20 mouse cellular contexts compared by ENCODE assay signal in the genomic region with DNA sequence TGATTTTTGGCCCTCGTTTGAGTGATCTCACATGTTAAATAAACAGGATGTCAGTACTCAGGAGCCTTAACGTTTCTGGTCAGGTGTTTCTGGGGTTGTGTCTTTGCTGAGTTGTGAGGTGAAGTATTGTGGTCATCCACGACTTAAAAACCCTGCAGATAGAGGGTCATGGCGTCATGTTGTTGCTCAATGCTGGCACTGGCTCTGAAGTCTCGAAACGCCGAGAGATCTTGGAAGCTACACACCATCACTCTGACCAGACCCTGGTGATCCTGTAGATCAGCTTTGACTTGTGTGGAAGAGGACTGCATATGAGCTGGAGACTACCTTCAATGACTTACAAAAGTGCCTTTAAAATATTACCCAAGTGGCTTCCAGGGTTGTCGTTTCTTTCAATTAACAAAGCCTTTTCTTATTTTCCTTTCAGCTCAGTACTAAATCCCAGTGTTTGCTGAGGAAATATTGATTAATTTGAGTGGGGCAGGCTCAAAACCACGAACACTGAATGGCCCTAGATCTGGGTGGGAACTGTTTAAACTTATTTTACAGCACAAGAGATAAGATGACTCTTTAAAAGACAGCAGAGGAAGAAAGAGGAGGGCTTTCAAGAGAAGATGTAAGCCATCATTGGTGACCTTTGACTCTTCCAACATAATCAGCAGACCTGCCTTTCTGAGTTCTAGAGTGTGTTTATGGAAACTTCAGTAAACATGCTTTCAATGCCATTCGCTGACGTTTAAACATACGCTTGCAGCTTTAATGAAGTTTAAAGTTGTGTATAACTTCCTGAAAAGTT.
A peak's percentile ranks its signal among the peaks of the same experiment; 100 is the strongest.
DNase-seq lines count a peak whose midpoint lies in the region; ATAC-seq and TF ChIP-seq lines count a peak whose summit lies in the region.
"Had no signal": no experiment of that assay in that cellular context is flagged by ENCODE, and none has a peak within 500 bp of the region (broad histone marks: within the 10 kb centered on the region; RNA-seq: fewer than 3 reads in every experiment).

No protein-coding gene starts in this region.

- H3K9me3 ChIP-seq in intestine, embryonic 14.5 days (ENCODE audit: control insufficient read depth, low read length) = no peaks in the 10 kb centered on the region
- H3K9me3 ChIP-seq in hindbrain, embryonic 13.5 days = no peaks in the 10 kb centered on the region
- H3K9me3 ChIP-seq: embryonic facial prominence, embryonic 12.5 days; heart, embryonic 15.5 days; liver, embryonic 13.5 days had no signal

- peak; percentile 63 for DNase-seq in liver, adult 2 months (ENCODE audit: extremely low read depth, low read depth, low spot score)
- no peak for DNase-seq in liver
- peak; percentile 55 for DNase-seq in CD4-positive, CD25-positive, alpha-beta regulatory T cell, adult 2 months (ENCODE audit: low read depth, low spot score)
- DNase-seq in intestine, embryonic 14.5 days (ENCODE audit: low spot score) = peak; percentile 50
- DNase-seq in splenic B cell, adult 2 months (ENCODE audit: low read depth, low spot score) = peak; percentile 36
- DNase-seq in adrenal gland, postnatal 10 days = no peak
- DNase-seq in layer of hippocampus, adult 9-11 months = no peak
- DNase-seq: adrenal gland, postnatal 36 days; cerebellum, postnatal 25 days; gastrocnemius, postnatal 10 days; kidney, postnatal 10 days; liver, embryonic 13.5 days; thymus, postnatal 36 days had no signal

- peaks cover 9% of the 10 kb centered on the region; the same call in 1 of the 2 replicates for H3K4me1 ChIP-seq in liver, adult 2 months (ENCODE audit: control insufficient read depth, insufficient read depth, low read length)
- peaks cover 18% of the 10 kb centered on the region for H3K4me1 ChIP-seq in intestine, embryonic 14.5 days (replicated peaks; ENCODE audit: control insufficient read depth, insufficient read depth, low read length)
- H3K4me1 ChIP-seq in hindbrain, embryonic 13.5 days (replicated peaks) = no peaks in the 10 kb centered on the region
- H3K4me1 ChIP-seq: heart, embryonic 15.5 days had no signal

- TF ChIP-seq CTCF in liver, adult 2 months (IDR thresholded peaks at IDR 0.05; ENCODE audit: low read depth, low read length) = no peak

- H3K27ac ChIP-seq in liver, adult 2 months (replicated peaks; ENCODE audit: insufficient read depth, low read depth, low read length) = 0 out of 2 replicates have a peak overlapping the region, but pooled peaks have one; percentile 4
- H3K27ac ChIP-seq in intestine, embryonic 14.5 days (ENCODE audit: low read depth) = peak overlapping the region; percentile 71
- no peak overlapping the region for H3K27ac ChIP-seq in hindbrain, embryonic 13.5 days
- H3K27ac ChIP-seq: embryonic facial prominence, embryonic 12.5 days; heart, embryonic 15.5 days; hindbrain, embryonic 14.5 days; left cerebral cortex, adult 2 months; liver, embryonic 13.5 days had no signal

- H3K9ac ChIP-seq in liver, adult 2 months (ENCODE audit: low read depth, low read length) = no peak overlapping the region
- H3K9ac ChIP-seq in intestine, embryonic 14.5 days (ENCODE audit: low read length) = no peak overlapping the region
- H3K9ac ChIP-seq in hindbrain, embryonic 13.5 days = no peak overlapping the region
- H3K9ac ChIP-seq: embryonic facial prominence, embryonic 12.5 days; heart, embryonic 15.5 days; hindbrain, embryonic 14.5 days; liver, embryonic 13.5 days had no signal

- H3K4me3 ChIP-seq in liver, adult 2 months (ENCODE audit: insufficient read depth, low read depth, low read length) = no peak overlapping the region
- H3K4me3 ChIP-seq in intestine, embryonic 14.5 days (ENCODE audit: low read depth, low read length) = no peak overlapping the region
- H3K4me3 ChIP-seq in hindbrain, embryonic 13.5 days = no peak overlapping the region
- H3K4me3 ChIP-seq: embryonic facial prominence, embryonic 12.5 days; heart, embryonic 15.5 days; left cerebral cortex, adult 2 months; liver, embryonic 13.5 days had no signal

- H3K27me3 ChIP-seq in liver, adult 2 months (ENCODE audit: control insufficient read depth, insufficient read depth, low read length) = no peaks in the 10 kb centered on the region
- H3K27me3 ChIP-seq in intestine, embryonic 14.5 days (replicated peaks; ENCODE audit: control insufficient read depth, insufficient read depth, low read length) = no peaks in the 10 kb centered on the region
- no peaks in the 10 kb centered on the region for H3K27me3 ChIP-seq in splenic B cell, adult 2 months (ENCODE audit: control insufficient read depth, insufficient read depth, low read length, poor library complexity, severe bottlenecking)
- no peaks in the 10 kb centered on the region for H3K27me3 ChIP-seq in hindbrain, embryonic 13.5 days
- H3K27me3 ChIP-seq: embryonic facial prominence, embryonic 12.5 days; heart, embryonic 15.5 days; liver, embryonic 13.5 days had no signal

- H3K4me2 ChIP-seq in intestine, embryonic 14.5 days (ENCODE audit: low read length) = 0 out of 2 replicates have a peak overlapping the region, but pooled peaks have one; percentile 6
- H3K4me2 ChIP-seq in hindbrain, embryonic 13.5 days = no peak overlapping the region
- H3K4me2 ChIP-seq: embryonic facial prominence, embryonic 12.5 days; heart, embryonic 15.5 days; hindbrain, embryonic 14.5 days; liver, embryonic 13.5 days; midbrain, embryonic 11.5 days had no signal

- H3K79me2 ChIP-seq in liver, adult 2 months (ENCODE audit: control insufficient read depth, insufficient read depth, low read length) = no peaks in the 10 kb centered on the region

- ATAC-seq in intestine, embryonic 14.5 days (replicated peaks; ENCODE audit: low FRiP score, low TSS enrichment, low read depth) = peak; percentile 74
- no peak for ATAC-seq in hindbrain, embryonic 13.5 days (ENCODE audit: low FRiP score)
- ATAC-seq: forebrain, embryonic 14.5 days had no signal

- TF ChIP-seq POLR2A in liver, adult 2 months (IDR thresholded peaks at IDR 0.05; ENCODE audit: extremely low read depth, insufficient read depth, low read length) = no peak

- no peaks in the 10 kb centered on the region for H3K36me3 ChIP-seq in liver, adult 2 months (ENCODE audit: control insufficient read depth, insufficient read depth, low read length)
- no peaks in the 10 kb centered on the region for H3K36me3 ChIP-seq in intestine, embryonic 14.5 days (ENCODE audit: control insufficient read depth, insufficient read depth, low read length)
- H3K36me3 ChIP-seq in splenic B cell, adult 2 months (ENCODE audit: control insufficient read depth, insufficient read depth, low read length, poor library complexity, severe bottlenecking) = no peaks in the 10 kb centered on the region
- no peaks in the 10 kb centered on the region for H3K36me3 ChIP-seq in hindbrain, embryonic 13.5 days
- H3K36me3 ChIP-seq: embryonic facial prominence, embryonic 12.5 days; heart, embryonic 15.5 days; liver, embryonic 13.5 days had no signal

- 24% methylated on average over 12 of the region's 12 CpGs for WGBS in liver, adult 2 months
- 21% methylated on average over 12 of the region's 12 CpGs for WGBS in intestine, embryonic 14.5 days
- WGBS in hindbrain, embryonic 13.5 days = 80% methylated on average over 12 of the region's 12 CpGs

Comparison
In these comparisons a context has a peak if more than half of its experiments do, and no peak if none do; other contexts are left out.
1. DNase-seq: peak in liver, adult 2 months (single experiment), CD4-positive, CD25-positive, alpha-beta regulatory T cell, adult 2 months (single experiment), intestine, embryonic 14.5 days (single experiment) and splenic B cell, adult 2 months (single experiment); none in liver (single experiment), adrenal gland, postnatal 10 days (single experiment) and layer of hippocampus, adult 9-11 months (single experiment).